Mouse (Mus musculus): ENCODE data around the gene Fmo6.

Gene Fmo6

DNA sequence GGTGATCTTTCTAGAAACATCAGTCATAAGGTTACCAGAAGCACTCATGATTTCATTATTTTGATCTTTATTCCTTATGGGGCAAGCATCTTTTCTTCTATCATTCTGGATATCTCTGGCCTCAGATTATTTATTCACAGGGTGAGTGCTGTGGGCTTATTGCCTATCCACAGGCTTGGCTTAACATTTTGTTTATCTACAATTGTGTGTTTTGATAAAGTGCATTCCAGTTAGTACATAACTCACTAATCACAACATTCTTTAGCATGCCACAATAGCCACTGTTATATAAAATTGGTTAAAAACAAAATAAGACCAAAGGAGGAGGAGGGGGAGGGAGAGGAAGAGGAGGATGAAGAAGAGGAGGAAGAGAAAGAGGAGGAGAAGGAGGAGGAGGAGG, 25.2 kb downstream of the Fmo6 start:
- DNase-seq (ENCODE audit: low spot score): no peak

GRCm38 (mm10) chr1:162901879-162902278, 35.4 kb downstream of the Fmo6 start:
- no peak for DNase-seq (ENCODE audit: low spot score)

- DNase-seq (ENCODE audit: low spot score): no peak
Measured at GRCm38 (mm10) chr1:162897838-162898811, 39.2 kb downstream of the Fmo6 start, which contains the start of gene Fmo2. Gene Fmo2, minus strand, starts transcription at chr1:162898726.

GRCm38 (mm10) chr1:162895900-162896299, 41.4 kb downstream of the Fmo6 start:
- no peak for DNase-seq (ENCODE audit: low spot score)

DNA sequence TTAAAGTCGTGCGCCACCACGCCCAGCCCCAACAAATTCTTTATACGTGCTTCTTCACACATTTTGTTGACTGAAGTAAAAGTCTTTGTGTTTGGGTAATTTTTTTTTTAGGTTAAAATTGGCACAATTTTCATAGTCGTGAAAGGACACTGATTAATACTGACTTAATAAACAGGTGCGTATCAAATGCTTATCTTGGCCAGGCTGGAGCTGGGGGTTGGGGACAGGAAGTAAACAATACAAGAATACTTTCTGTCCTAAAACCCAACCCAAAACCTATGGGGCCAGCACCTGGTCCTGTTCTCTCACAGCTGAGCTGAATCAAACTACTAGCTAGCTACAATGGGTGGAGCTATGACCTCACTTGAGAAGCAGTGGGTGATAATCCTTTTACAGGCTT, 44.3 kb downstream of the Fmo6 start:
- no peak for DNase-seq (ENCODE audit: low spot score)

DNA sequence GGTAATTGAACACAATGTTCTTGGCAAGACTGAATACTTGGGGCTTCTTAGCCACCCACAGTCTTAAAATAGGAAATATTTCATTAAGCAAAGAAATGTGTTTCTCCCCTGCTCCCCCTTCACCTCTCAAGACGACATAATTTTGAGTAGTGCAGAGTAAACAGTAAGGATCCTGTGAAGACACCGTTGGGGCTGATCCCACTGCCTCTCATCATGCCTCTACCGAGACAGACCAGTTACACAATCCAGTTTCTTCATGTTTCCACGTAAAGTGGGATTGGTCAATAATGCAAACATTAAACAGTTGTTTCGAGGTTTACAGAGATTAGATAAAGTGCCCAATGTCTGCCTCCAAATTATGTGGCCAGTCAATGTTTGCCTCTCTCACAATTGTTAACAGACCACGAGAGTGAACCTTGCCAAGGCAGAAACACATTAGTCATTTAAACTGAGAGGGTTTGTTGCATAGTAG, 45.3 kb downstream of the Fmo6 start:
- DNase-seq (ENCODE audit: low spot score): no peak

DNA sequence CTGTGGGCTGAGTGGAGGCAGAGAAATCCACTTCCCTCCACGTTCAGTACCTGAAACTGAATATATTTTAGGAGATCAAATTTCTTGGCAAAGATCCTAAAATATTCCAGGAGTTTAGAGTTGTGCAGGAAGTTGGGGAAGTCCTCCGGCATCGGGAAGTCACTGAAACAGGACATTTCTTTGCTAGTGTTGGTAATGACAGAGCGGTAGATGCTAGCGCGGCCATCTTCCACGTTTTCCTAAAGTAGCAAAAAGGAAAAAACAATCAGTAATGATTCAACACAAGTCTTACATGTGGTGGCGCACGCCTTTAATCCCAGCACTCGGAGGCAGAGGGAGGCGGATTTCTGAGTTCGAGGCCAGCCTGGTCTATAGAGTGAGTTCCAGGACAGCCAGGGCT, 48.7 kb downstream of the Fmo6 start:
- no peak for DNase-seq (ENCODE audit: low spot score)

DNA sequence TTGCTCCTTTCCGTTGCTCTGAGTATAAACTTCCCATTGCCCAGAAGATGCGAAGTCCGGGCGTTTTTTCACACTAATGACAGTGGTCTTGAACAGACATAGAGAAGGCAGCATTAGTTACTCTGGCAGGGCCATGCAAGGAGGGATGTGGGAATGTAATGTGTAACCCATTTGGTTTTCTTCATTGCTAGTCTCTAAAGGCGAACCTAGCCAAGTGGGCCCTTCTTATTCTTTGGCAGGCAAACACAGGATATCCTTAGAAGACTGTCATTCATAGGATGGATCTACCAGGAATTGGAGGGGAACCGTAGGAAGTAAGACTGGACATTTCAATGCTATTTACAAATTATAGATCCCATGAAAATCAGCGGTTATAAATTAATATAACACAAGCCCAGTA, 49.7 kb downstream of the Fmo6 start:
- no peak for DNase-seq (ENCODE audit: low spot score)

DNA sequence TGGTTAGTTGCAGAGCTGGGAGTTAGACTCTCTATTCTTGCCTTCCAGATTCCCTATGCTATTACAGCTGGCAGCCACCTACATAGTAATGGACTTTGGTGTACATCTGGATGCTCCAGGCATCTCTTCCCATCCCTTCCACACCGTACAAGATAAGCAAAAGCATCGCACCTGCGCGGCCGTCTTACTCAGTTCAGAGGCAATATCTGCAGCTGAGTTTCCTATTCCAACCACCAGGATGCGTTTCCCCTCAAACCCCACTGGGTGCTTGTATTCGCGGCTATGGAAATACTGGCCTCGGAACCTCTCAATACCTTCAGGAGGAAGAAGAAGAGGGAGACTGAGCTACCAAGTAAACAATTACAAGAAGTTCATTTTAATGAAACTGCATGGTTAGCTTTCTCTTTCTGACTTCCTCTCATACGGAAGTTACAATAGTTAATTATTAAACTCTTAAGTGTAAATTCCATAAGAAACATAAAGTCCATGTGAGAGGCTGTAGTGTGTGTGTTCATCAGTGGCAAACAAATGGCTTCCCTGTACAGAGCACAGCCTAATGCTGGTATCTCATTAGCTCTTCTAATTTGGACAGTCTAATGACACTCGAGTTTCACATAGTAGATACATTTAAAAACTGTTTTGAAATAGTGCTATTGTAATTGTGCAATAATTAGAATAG, 51.0 kb downstream of the Fmo6 start:
- DNase-seq (ENCODE audit: low spot score): no peak

DNA sequence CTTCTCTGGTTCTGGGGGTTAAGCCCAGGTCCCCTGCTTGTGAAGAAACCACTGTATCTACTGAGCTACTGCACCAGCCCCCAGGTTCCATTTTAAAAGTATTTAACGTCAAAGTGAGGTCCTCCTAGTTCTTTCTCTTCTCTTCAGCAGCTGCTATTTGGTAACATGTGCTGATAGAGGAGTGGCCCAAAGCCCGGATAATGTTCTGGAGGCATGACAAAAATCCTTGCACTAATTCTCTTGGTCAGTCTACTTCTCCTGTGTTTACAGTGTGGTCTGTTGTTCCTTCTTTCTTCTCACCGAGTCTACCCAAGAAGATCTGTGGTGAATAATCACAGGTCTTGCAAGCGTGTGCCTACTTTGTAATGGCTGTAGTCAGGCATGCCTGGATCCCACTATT, 54.6 kb downstream of the Fmo6 start:
- DNase-seq (ENCODE audit: low spot score): no peak

DNA sequence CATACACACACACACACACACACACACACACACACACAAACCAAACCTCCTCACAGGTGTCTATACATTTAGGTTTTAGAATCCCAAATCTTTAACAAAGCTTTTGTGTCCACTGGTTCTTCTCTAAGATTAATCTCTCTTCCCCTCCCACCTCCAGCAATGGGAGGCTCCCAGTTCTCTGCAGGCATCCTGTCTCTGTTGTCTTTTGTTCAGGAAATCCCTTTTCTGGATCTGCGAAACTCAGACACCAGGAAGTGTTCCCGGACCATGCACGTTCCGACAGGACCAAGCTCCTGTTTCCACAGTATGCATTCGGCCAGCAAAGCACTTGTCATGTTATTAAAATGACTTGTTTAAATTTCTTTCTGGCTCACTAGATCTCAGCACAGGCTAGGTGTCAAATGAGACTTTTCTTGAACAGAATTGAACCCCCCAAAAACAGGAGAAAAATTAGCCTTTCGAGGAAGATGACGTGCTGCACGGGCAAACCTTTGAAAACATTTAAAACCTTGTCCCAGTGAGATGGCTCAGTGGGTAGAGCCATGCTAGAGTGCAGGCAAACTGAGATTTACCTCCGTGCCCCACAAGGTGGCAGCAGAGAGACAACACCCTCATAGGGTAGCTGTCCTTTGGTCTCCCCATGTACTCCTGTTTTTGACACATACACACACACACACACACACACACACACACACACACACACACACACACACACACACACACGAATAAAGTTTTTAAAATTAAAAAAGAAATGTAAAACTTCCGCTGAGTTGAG, 57.5 kb downstream of the Fmo6 start:
- DNase-seq (ENCODE audit: low spot score): no peak

DNA sequence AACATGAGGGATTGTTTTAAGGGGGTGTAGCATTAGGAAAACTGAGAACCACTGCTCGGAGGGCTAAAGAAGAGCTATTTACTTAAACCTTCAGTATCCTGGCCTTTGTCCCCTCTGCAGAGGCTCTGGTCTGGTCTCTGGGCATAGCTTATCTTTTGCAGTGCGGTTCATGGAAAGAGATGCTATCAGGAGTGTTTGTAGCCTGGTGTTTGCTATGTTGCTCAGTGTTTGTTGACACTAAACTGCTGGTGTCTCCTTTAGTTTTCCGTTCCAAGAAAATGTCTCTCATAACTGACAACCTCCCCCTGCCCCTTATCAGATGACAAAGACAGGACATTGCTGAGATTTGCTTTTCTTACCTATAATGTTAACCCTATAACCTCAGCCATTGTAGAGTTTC, 62.2 kb downstream of the Fmo6 start:
- DNase-seq (ENCODE audit: low spot score): no peak

GRCm38 (mm10) chr1:162871701-162872311, 65.5 kb downstream of the Fmo6 start:
- no peak for DNase-seq (ENCODE audit: low spot score)

- no peak for DNase-seq (ENCODE audit: low spot score)
Measured at GRCm38 (mm10) chr1:162870978-162871377, 66.3 kb downstream of the Fmo6 start.

DNA sequence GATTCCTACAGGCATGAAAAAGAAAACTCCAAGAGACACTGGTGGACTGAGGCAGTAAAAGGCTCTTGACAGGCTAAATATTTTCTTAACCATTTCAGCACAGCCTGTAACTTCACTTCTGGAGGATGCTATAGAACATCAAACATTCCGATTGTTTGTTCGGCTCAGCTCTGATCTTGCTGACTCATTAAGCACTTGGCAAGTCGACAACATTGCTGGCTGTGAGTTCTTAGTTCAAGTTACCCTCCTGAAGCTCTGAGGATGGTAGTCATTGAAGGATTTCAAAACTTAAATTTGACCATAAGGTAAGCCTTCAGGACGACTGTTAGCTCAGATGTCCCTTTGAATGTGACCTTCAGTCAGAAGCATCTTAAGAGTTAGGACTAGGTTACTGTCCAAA, 69.9 kb downstream of the Fmo6 start:
- no peak for DNase-seq (ENCODE audit: low spot score)

Measured in layer of hippocampus, adult 9-10 months (tissue).